Mouse (Mus musculus) megakaryocyte, adult 5-6 weeks (primary cell): ENCODE measurements around the gene Rab37. TPM values are rescaled to one million over a fixed set of nuclear protein-coding genes. Genes with fewer than 3 reads are reported as not detected.
A peak's percentile ranks its signal among the peaks of the same experiment; 100 is the strongest.

ENCODE experiments used
- ATAC-seq: 2 replicates; pipeline ENCODE4 v1.8.0; 2016; ENCODE audit warnings: mild to moderate bottlenecking, inconsistent platforms; ENCODE audit not compliant: poor library complexity, severe bottlenecking
- total RNA-seq, 2 experiments: library from RNA; stranded (forward) in 1 of 2; stranded (reverse) in 1 of 2; fragments of 153-499, 151-499 nt in 1 of 2; fragments of 221-1000, 200-1000 nt in 1 of 2; gene quantifications; 2 replicates each; pipeline versions ENCODE4 v1.2.3 to v1.2.4; 2015 to 2017

The Rab37 gene
- total RNA-seq, 2 experiments from 2014 or later, result 4.8 to 8.9 TPM

DNA sequence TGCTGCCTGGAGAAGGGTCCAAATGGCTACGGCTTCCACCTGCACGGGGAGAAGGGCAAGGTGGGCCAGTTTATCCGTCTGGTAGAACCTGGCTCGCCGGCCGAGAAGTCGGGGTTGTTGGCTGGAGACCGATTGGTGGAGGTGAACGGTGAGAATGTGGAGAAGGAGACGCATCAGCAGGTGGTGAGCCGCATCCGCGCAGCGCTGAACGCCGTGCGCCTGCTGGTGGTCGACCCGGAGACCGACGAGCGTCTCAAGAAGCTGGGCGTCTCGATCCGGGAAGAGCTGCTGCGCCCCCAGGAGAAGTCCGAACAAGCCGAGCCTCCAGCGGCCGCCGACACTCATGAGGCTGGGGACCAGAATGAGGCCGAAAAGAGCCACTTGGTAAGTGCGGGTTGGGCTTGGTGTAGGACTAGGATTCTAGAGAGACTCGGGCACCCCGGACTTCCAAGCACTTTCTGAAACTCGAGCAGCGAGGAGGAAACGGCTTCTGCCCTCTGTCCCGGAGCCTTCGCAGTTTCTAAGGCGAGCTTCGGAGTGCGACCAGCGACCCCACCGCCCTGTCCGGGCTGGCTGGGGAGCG lies 72.4 kb downstream of the Rab37 start:
- ATAC-seq, result peak; percentile 11; the same call in 1 of the 2 replicates

- no peak for ATAC-seq
These were observed 73.2 kb downstream of the Rab37 start for GRCm38 (mm10) chr11:115164341-115164975.

DNA sequence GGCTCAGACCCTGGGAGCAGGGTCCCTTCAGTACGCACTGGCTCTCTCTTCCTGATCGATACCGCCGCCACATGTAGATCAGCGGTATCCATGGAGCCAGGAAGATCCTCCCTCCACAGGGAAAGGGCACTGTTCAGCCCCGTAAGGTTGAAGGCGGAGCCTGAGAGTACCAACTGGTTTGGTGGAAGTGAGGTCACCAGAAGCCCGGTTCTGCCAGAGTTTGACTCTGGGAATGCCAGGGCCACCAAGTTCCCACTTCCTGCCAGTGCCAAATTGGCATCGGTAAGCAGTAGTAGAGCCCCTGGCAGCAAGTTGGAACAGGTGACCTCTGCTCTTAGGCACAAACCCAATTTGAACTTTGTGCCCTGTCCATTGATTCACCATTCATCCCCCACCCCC lies 73.7 kb downstream of the Rab37 start:
- no peak for ATAC-seq

DNA sequence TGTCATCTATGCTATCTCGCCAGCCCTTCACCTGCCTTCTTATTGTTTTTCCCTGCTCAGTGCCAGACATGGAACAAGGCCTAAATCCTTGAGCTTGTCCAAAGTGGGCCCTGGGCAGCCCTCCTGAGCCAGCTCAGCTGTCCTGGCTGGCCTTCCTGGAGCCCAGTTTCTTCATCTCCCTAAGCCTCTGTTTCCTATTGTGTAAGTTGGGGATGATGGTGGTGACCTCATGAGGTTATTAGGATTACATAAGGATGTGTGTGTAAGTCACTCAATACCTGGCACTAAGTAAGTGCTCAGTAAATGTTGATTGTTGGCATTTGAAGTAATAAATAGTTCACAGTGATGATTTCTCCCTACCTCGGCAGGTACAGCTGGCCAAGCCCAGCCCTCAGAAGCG lies 75.5 kb downstream of the Rab37 start:
- no peak for ATAC-seq

DNA sequence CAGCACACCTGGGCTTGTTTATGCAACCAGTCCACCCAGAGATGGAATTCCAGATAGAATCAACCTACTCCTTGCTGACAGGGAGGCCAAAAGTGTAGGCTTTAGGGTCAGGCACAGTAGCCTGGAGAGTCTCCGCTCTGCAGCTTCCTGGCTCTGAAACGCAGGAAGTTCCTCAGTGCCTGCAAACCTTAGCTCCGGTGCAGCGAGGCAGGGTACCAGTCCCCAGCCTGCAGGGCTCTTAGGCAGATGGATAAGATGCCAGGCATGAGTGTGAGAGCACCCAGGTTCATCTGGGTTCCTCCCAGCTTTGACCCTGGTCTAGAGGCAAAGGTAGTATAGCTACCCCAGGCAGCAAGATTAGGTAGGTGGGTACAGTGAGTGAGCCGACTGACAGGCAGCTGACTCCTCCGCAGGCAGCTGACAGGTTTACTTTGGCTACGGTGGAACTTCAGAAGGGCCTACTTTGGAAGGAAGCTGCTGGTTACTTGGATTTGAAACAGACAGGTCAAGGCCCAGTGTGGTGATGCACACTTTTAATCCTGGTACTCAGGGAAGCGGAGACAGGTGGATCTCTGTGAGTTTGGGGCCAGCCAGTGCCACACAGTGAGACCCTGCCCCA lies 76.5 kb downstream of the Rab37 start:
- ATAC-seq, result no peak

DNA sequence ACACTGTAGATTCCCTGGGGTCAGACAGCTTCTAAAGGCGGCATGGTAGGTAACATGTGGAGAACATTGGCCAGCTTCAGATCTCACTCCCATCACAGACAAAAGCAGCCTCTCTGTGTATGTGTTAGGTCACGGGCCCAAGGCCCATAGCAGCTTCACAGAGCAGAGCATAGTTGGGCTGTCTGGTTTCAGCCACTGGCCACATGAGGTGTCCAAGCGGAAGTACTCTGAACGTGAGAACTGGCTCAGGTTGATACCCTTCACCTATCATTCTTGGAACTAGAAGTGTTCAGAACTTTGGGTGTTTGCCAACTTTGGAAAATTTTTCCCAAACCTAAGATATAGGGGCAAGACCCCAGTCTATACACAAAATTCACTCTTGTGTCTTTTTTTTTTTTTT lies 78.2 kb downstream of the Rab37 start:
- ATAC-seq, result no peak

GRCm38 (mm10) chr11:115171125-115171524 lies 79.9 kb downstream of the Rab37 start:
- ATAC-seq, result no peak

GRCm38 (mm10) chr11:115172825-115173287 lies 81.6 kb downstream of the Rab37 start:
- ATAC-seq, result peak; percentile 29; the same call in 1 of the 2 replicates

GRCm38 (mm10) chr11:115173549-115174339 lies 82.5 kb downstream of the Rab37 start:
- peak; percentile 72 for ATAC-seq

DNA sequence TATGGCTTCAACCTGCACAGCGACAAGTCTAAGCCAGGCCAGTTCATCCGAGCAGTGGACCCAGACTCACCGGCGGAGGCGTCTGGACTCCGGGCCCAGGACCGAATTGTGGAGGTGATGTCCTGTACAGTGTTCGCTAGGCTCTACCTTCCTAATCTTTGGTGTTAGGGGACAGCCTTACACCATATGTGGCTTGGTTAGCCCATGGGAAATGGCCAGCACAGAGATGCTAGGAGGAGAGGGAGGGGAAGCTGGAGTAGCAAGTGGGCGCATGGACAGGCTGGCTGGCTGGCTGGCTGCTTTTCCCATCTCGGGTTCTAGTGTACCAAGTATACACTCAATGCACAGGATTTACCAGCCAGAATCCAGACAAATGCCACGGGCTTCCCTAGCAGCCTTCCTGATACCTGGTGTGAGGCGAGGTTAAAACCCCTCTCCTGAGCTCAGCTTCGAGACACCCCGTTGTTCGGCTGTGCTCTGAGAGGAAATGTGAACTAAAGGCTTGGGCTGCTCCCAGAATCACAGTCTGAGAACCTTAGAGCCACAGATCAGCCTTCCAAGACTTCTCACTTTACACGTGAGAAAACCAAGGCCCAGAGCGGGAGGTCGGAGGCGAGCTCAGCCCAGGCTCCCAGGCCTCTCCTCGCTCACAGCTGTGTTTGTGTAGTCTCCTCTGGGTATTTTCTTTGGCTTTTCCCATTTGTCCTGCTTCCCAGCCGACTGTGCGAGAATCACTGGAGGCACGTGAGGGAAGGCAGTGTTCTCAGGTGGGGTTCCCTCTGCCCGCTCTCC lies 85.4 kb downstream of the Rab37 start:
- ATAC-seq, result no peak

- no peak for ATAC-seq
These were observed 86.4 kb downstream of the Rab37 start for GRCm38 (mm10) chr11:115177559-115178195.

DNA sequence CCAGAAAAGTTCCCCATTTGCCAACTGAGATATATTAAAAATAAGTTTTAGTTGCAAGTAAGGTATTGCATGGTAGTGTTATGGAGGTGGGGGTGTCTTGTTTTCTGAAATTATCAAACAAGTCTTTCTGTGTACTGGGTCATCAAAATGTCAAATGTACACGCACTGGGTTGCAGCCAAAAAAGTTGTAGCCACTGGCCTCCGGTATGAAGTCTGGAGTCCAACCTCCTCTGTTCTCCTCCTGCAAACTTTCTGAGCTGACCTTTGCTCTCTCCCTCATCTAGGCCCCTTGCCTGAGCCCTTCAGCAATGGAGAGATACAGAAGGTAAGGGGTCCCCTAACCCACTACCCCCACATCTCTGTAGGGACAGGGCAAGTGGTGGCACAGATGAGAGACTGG lies 87.5 kb downstream of the Rab37 start:
- no peak for ATAC-seq

GRCm38 (mm10) chr11:115179191-115179590 lies 88.0 kb downstream of the Rab37 start:
- no peak for ATAC-seq

DNA sequence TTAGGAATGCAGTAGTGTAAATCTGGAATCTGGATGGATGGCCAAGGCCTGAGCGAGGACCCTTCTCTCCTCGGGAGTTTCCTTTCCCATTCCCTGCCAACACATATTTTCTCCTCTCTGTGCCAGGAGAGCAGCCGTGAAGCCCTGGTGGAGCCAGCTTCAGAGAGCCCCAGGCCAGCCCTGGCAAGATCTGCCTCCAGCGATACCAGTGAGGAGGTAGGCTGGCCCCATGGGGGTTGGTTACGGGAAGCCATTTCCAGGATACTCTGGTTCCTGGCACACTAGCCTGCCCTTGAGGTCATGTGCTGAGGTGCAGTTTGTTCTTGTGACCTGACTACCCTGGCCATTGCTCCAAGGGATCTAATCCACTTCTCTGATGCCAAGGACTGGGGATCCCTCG lies 88.7 kb downstream of the Rab37 start:
- ATAC-seq, result no peak

GRCm38 (mm10) chr11:115181913-115182638 lies 90.8 kb downstream of the Rab37 start:
- peak; percentile 68 for ATAC-seq

DNA sequence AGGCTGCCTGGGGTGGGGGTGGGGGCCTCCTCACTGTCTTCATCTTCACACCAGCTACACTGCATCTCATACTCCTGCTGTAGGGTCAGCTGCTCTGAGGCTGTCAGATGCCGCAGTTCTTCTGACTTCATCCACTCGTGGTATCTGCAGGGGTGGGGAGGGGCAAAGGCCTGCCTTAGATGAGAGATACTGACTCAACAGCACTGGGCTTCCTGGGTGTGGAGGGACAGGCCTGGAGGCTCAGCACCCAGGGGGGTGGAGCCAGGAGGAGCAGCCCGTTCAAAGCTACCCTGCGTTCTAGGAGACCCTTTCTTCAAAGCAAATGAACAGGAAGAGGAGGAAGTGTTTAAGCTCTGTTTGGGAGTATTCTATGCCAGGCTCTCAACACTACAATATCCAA lies 93.7 kb downstream of the Rab37 start:
- no peak for ATAC-seq

DNA sequence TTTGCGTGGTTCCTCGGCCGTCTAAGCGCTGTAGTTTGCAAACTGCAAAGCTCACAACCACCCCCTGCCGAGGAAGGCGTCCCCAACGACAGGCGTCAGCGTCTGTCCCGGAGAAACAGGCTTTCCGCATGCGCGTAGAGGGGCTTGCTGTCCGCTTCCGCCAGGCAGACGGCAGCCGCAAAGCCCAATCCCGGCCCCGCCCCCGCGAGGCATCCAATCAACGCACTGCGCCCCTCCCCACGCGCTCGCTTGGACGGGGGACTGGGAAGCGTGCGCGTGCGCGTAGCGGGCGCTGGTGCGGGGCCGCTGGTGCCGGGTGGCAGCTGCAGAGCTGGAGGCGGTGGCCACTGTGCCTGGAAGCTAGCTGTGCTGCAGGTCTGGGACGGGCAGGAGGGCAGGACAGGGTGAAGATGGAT lies 96.0 kb downstream of the Rab37 start, which contains the start of gene Tmem104:
Gene Tmem104, plus strand, starts transcription at position 264 of the 416 bp plus-strand sequence.
- peak; percentile 71 for ATAC-seq

- no peak for ATAC-seq
These were observed 96.5 kb downstream of the Rab37 start, which contains the start of gene Nat9 for GRCm38 (mm10) chr11:115187693-115188092. Gene Nat9, minus strand, starts transcription at chr11:115187859.

GRCm38 (mm10) chr11:115188539-115189231 lies 97.5 kb downstream of the Rab37 start:
- ATAC-seq, result peak; percentile 53
